Mouse (Mus musculus) cerebellum, adult 8-10 months (tissue): ENCODE data around the gene Clock.

Experiments
- DNase-seq: peaks from one replicate; pipeline ENCODE4 v3.0.0; 2022

Gene Clock

GRCm38 (mm10) chr5:76304452-76305341 lies at the start of gene Clock:
TSS of gene Clock (minus strand) at chr5:76304792.
- DNase-seq: peak; percentile 89

GRCm38 (mm10) chr5:76351953-76352611 lies 47.5 kb upstream of the Clock start:
- no peak for DNase-seq

- DNase-seq: no peak
These were observed 46.9 kb upstream of the Clock start for GRCm38 (mm10) chr5:76351537-76351936.

- no peak for DNase-seq
These were observed 41.5 kb upstream of the Clock start for GRCm38 (mm10) chr5:76346137-76346536.

- no peak for DNase-seq
These were observed 36.3 kb upstream of the Clock start for GRCm38 (mm10) chr5:76340931-76341330.

GRCm38 (mm10) chr5:76337100-76337499 lies 32.5 kb upstream of the Clock start:
- DNase-seq: no peak

- DNase-seq: no peak
These were observed 29.2 kb upstream of the Clock start for GRCm38 (mm10) chr5:76333833-76334232.

- DNase-seq: no peak
These were observed 26.4 kb upstream of the Clock start, which contains the start of gene Pdcl2 for GRCm38 (mm10) chr5:76330953-76331352. TSS of gene Pdcl2 (minus strand) at chr5:76331156.

- DNase-seq: no peak
These were observed 22.7 kb upstream of the Clock start for GRCm38 (mm10) chr5:76327296-76327695.

- no peak for DNase-seq
These were observed 20.5 kb upstream of the Clock start for GRCm38 (mm10) chr5:76325113-76325512.

GRCm38 (mm10) chr5:76321249-76322196 lies 16.9 kb upstream of the Clock start:
- DNase-seq: no peak

- no peak for DNase-seq
These were observed 3.6 kb upstream of the Clock start for GRCm38 (mm10) chr5:76308206-76308605.

- DNase-seq: no peak
These were observed 1.7 kb upstream of the Clock start for GRCm38 (mm10) chr5:76306261-76306660.

GRCm38 (mm10) chr5:76305616-76306015 lies 1.0 kb upstream of the Clock start:
- no peak for DNase-seq

- DNase-seq: peak; percentile 84
These were observed 694 bp downstream of the Clock start for GRCm38 (mm10) chr5:76303745-76304451.

- no peak for DNase-seq
These were observed 1.2 kb downstream of the Clock start for GRCm38 (mm10) chr5:76303379-76303744.

GRCm38 (mm10) chr5:76302009-76302408 lies 2.6 kb downstream of the Clock start:
- no peak for DNase-seq

GRCm38 (mm10) chr5:76289234-76289691 lies 15.3 kb downstream of the Clock start:
- no peak for DNase-seq

GRCm38 (mm10) chr5:76288256-76288655 lies 16.3 kb downstream of the Clock start:
- DNase-seq: no peak

GRCm38 (mm10) chr5:76287062-76287461 lies 17.5 kb downstream of the Clock start:
- DNase-seq: no peak

- no peak for DNase-seq
These were observed 18.9 kb downstream of the Clock start for GRCm38 (mm10) chr5:76285699-76286098.

- no peak for DNase-seq
These were observed 20.7 kb downstream of the Clock start for GRCm38 (mm10) chr5:76283890-76284289.
